Mouse (Mus musculus) lung, postnatal 0 days (tissue): ENCODE results near the gene Hltf. TPM values are rescaled to one million over a fixed set of nuclear protein-coding genes. Genes with fewer than 3 reads are reported as not detected.
A peak's percentile ranks its signal among the peaks of the same experiment; 100 is the strongest.
"Not testable (repeated sequence)": the region's sequence is repeated elsewhere in the genome, so short reads cannot be mapped to it uniquely, and the experiment has no call there.

Experiments used
- ATAC-seq: fragments of 200-750 bp; cut with Nextera tagmentation; 2 replicates; pipeline ENCODE4 v1.8.0; 2017; ENCODE audit warnings: moderate library complexity
- DNase-seq: peaks from one replicate; pipeline ENCODE4 v3.0.0-alpha.2; 2016; ENCODE audit warnings: low spot score
- H3K27ac ChIP-seq: fragments of 300-500 bp; sonication (generic); 2 replicates; pipeline ENCODE4 v1.5.1; 2014; ENCODE audit warnings: antibody characterized with exemption, mild to moderate bottlenecking, low read length, mixed read lengths
- H3K27me3 ChIP-seq: fragments of 300-500 bp; sonication (generic); replicated peaks from 2 replicates; pipeline ENCODE4 v1.6.1; 2014; ENCODE audit warnings: low read length, mixed read lengths; ENCODE audit not compliant: insufficient read depth
- H3K36me3 ChIP-seq: fragments of 300-500 bp; sonication (generic); 2 replicates; pipeline ENCODE4 v1.6.1; 2014; ENCODE audit warnings: low read length, mixed read lengths; ENCODE audit not compliant: insufficient read depth
- H3K4me1 ChIP-seq: fragments of 300-500 bp; sonication (generic); 2 replicates; pipeline ENCODE4 v1.6.1; 2014; ENCODE audit warnings: antibody characterized with exemption, low read depth, low read length, mixed read lengths; ENCODE audit not compliant: insufficient read depth
- H3K4me2 ChIP-seq: fragments of 300-500 bp; sonication (generic); replicated peaks from 2 replicates; pipeline ENCODE4 v1.6.1; 2014; ENCODE audit warnings: low read depth, mild to moderate bottlenecking, low read length, moderate library complexity, mixed read lengths
- H3K4me3 ChIP-seq: fragments of 300-500 bp; sonication (generic); 2 replicates; pipeline ENCODE4 v1.5.1; 2014; ENCODE audit warnings: low read depth, low read length
- H3K9ac ChIP-seq: fragments of 300-500 bp; sonication (generic); replicated peaks from 2 replicates; pipeline ENCODE4 v1.6.1; 2014; ENCODE audit warnings: low read depth, mild to moderate bottlenecking
- H3K9me3 ChIP-seq: fragments of 300-500 bp; sonication (generic); 2 replicates; pipeline ENCODE4 v1.6.1; 2016; ENCODE audit warnings: low read length, mixed read lengths
- CTCF ChIP-seq: IDR thresholded peaks from 2 replicates; pipeline ENCODE4 v1.5.1; 2016; ENCODE audit warnings: antibody characterized with exemption, mild to moderate bottlenecking
- EP300 ChIP-seq: IDR thresholded peaks from 2 replicates; pipeline ENCODE4 v1.6.1; 2016; ENCODE audit warnings: antibody characterized with exemption, mild to moderate bottlenecking, control low read depth
- WGBS: fragments of 180-500 bp; shearing (Covaris S2); extraction: QIAGEN DNeasy Blood & Tissue Kit; methylation state at CpG from one replicate; pipeline ENCODE4 v1.1.7; 2014; 5-methylcytosine and 5-hydroxymethylcytosine counted together
- polyA plus RNA-seq: library from polyadenylated mRNA; unstranded; fragments of >200 nt; fragmentation: Nextera tagmentation; extraction: Ambion mirVana; gene quantifications from 2 replicates; pipeline ENCODE4 v1.2.1, GENCODE M21; 2015

Hltf gene
- polyA plus RNA-seq, 1 experiment from 2014 or later = 13.7 TPM

GRCm38 (mm10) chr3:20034719-20035404, 22.7 kb upstream of the Hltf start, which contains the start of gene Hps3:
Gene Hps3 (minus strand): TSS chr3:20035315.
- Histone ChIP-seq H3K4me1 (peaks cover 3% of the 10 kb centered on the region; the same call in 1 of the 2 replicates), H3K4me2 (peak within 1 kb of the TSS; percentile 68), H3K27ac (peak within 1 kb of the TSS; percentile 77), H3K27me3 (no peaks in the 10 kb centered on the region), H3K36me3 (no peaks in the 10 kb centered on the region), H3K9ac (peak within 1 kb of the TSS; percentile 45; the same call in 1 of the 2 replicates), H3K9me3 (no peaks in the 10 kb centered on the region), H3K4me3 (peak within 1 kb of the TSS; percentile 79)
- peak; percentile 99 for ATAC-seq
- WGBS = 0% methylated on average over 41 of the region's 47 CpGs
- TF ChIP-seq CTCF (no peak; the same call in 1 of the 2 replicates), EP300 (no peak)
- peak; percentile 93 for DNase-seq

- Histone ChIP-seq H3K4me3 (no peak overlapping the region), H3K27ac (no peak overlapping the region), H3K36me3 (no peaks in the 10 kb centered on the region), H3K27me3 (no peaks in the 10 kb centered on the region), H3K4me2 (no peak overlapping the region), H3K9me3 (no peaks in the 10 kb centered on the region), H3K4me1 (peaks cover 3% of the 10 kb centered on the region; the same call in 1 of the 2 replicates), H3K9ac (no peak overlapping the region)
- 84% methylated on average over 4 of the region's 4 CpGs for WGBS
- DNase-seq (no peak), ATAC-seq (no peak)
- TF ChIP-seq CTCF (no peak), EP300 (no peak)
Observed at GRCm38 (mm10) chr3:20036069-20036468, 21.5 kb upstream of the Hltf start.

GRCm38 (mm10) chr3:20041461-20041860, 16.1 kb upstream of the Hltf start:
- not testable (repeated sequence) for H3K27ac ChIP-seq, ATAC-seq, DNase-seq, H3K4me3 ChIP-seq, H3K36me3 ChIP-seq, H3K4me1 ChIP-seq, H3K9me3 ChIP-seq, H3K4me2 ChIP-seq, H3K9ac ChIP-seq, H3K27me3 ChIP-seq
- 91% methylated on average over 7 of the region's 7 CpGs for WGBS

GRCm38 (mm10) chr3:20044736-20045135, 12.9 kb upstream of the Hltf start:
- ATAC-seq, DNase-seq, H3K9ac ChIP-seq, H3K9me3 ChIP-seq, H3K36me3 ChIP-seq, H3K4me1 ChIP-seq, H3K27ac ChIP-seq, H3K4me2 ChIP-seq, H3K4me3 ChIP-seq, H3K27me3 ChIP-seq: not testable (repeated sequence)
- 46% methylated on average over 3 of the region's 3 CpGs for whole genome bisulfite sequencing

GRCm38 (mm10) chr3:20058197-20058541, 558 bp downstream of the Hltf start:
- H3K4me2 ChIP-seq = peak overlapping the region; percentile 67
- H3K9ac ChIP-seq = peak overlapping the region; percentile 34; the same call in 1 of the 2 replicates
- peak; percentile 43 for DNase-seq
- TF ChIP-seq EP300 = no peak
- TF ChIP-seq CTCF = no peak
- no peak overlapping the region for H3K27ac ChIP-seq
- 0 out of 2 replicates have a peak, but pooled peaks cover 3% of the 10 kb centered on the region for H3K36me3 ChIP-seq
- 0% methylated on average over 6 of the region's 9 CpGs for WGBS
- no peak for ATAC-seq
- H3K9me3 ChIP-seq = no peaks in the 10 kb centered on the region
- H3K4me1 ChIP-seq = no peaks in the 10 kb centered on the region; the same call in 1 of the 2 replicates
- no peaks in the 10 kb centered on the region for H3K27me3 ChIP-seq
- H3K4me3 ChIP-seq = peak overlapping the region; percentile 80

- H3K4me3 ChIP-seq = no peak overlapping the region
Observed at GRCm38 (mm10) chr3:20076145-20077053, 18.8 kb downstream of the Hltf start.

More at GRCm38 (mm10) chr3:20076145-20077053, 18.8 kb downstream of the Hltf start:
- H3K9me3 ChIP-seq = no peaks in the 10 kb centered on the region
- DNase-seq (peak; percentile 28), ATAC-seq (no peak)
- WGBS = 83% methylated on average over 11 of the region's 11 CpGs
- no peaks in the 10 kb centered on the region for H3K27me3 ChIP-seq
- TF ChIP-seq CTCF (peak; percentile 64), EP300 (no peak)
- no peaks in the 10 kb centered on the region for H3K4me1 ChIP-seq
- H3K27ac ChIP-seq = no peak overlapping the region
- H3K36me3 ChIP-seq = peaks cover 4% of the 10 kb centered on the region; the same call in 1 of the 2 replicates
- no peak overlapping the region for H3K4me2 ChIP-seq
- H3K9ac ChIP-seq = no peak overlapping the region
